Mouse (Mus musculus) heart, postnatal 0 days (tissue): ENCODE measurements at regions not wholly inside any gene's neighbourhood (a gene's known extent, or its start where the extent isn't known, plus 50 kb on each side); places are given as distances from the start of the nearest gene placed in this dataset.

ENCODE experiments used
- ATAC-seq: fragments of 200-750 bp; cut with Nextera tagmentation; 2 replicates; pipeline ENCODE4 v1.8.0; 2017; ENCODE audit warnings: low read depth, moderate number of reproducible peaks, moderate library complexity; ENCODE audit not compliant: insufficient read depth
- DNase-seq: peaks from one replicate; pipeline ENCODE4 v3.0.0-alpha.2; 2016; ENCODE audit warnings: low spot score
- H3K27ac ChIP-seq: fragments of 300-500 bp; sonication (generic); 2 replicates; pipeline ENCODE4 v1.5.1; 2014; ENCODE audit warnings: low read depth, mild to moderate bottlenecking
- H3K27me3 ChIP-seq: fragments of 300-500 bp; sonication (generic); 2 replicates; pipeline ENCODE4 v1.6.1; 2014; ENCODE audit warnings: low read length, mixed read lengths; ENCODE audit not compliant: control insufficient read depth, insufficient read depth
- H3K36me3 ChIP-seq: fragments of 300-500 bp; sonication (generic); replicated peaks from 2 replicates; pipeline ENCODE4 v1.6.1; 2014; ENCODE audit warnings: low read length, mixed read lengths; ENCODE audit not compliant: control insufficient read depth, insufficient read depth
- H3K4me1 ChIP-seq: fragments of 300-500 bp; sonication (generic); 2 replicates; pipeline ENCODE4 v1.6.1; 2014; ENCODE audit warnings: antibody characterized with exemption; ENCODE audit not compliant: control insufficient read depth, insufficient read depth
- H3K4me2 ChIP-seq: fragments of 300-500 bp; sonication (generic); 2 replicates; pipeline ENCODE4 v1.6.1; 2014; ENCODE audit warnings: low read depth, mild to moderate bottlenecking, low read length, moderate library complexity
- H3K4me3 ChIP-seq: fragments of 300-500 bp; sonication (generic); 2 replicates; pipeline ENCODE4 v1.5.1; 2014; ENCODE audit warnings: low read depth, low read length
- H3K9ac ChIP-seq: fragments of 300-500 bp; sonication (generic); replicated peaks from 2 replicates; pipeline ENCODE4 v1.6.1; 2014; ENCODE audit warnings: low read depth, low read length, mixed read lengths
- H3K9me3 ChIP-seq: fragments of 300-500 bp; sonication (generic); replicated peaks from 2 replicates; pipeline ENCODE4 v1.6.1; 2016; ENCODE audit warnings: low read length; ENCODE audit not compliant: control insufficient read depth
- CTCF ChIP-seq: IDR thresholded peaks from 2 replicates; pipeline ENCODE4 v1.5.1; 2016; ENCODE audit warnings: antibody characterized with exemption, control low read depth, low read depth
- EP300 ChIP-seq: IDR thresholded peaks from 2 replicates; pipeline ENCODE4 v1.6.1; 2016; ENCODE audit warnings: antibody characterized with exemption, low read depth
- WGBS: fragments of 180-500 bp; shearing (Covaris S2); extraction: QIAGEN DNeasy Blood & Tissue Kit; methylation state at CpG from one replicate; pipeline ENCODE4 v1.1.7; 2014; 5-methylcytosine and 5-hydroxymethylcytosine counted together

- no peak overlapping the region for H3K27ac ChIP-seq
- no peaks in the 10 kb centered on the region for H3K36me3 ChIP-seq
- H3K27me3 ChIP-seq = no peaks in the 10 kb centered on the region
- WGBS = 76% methylated on average over 10 of the region's 10 CpGs
- no peak for TF ChIP-seq EP300
- no peak for TF ChIP-seq CTCF
- ATAC-seq (no peak), DNase-seq (no peak)
- H3K4me2 ChIP-seq = no peak overlapping the region
- no peak overlapping the region for H3K9ac ChIP-seq
- H3K4me3 ChIP-seq = no peak overlapping the region
- H3K9me3 ChIP-seq = no peaks in the 10 kb centered on the region
- H3K4me1 ChIP-seq = peaks cover 19% of the 10 kb centered on the region
Measured at GRCm38 (mm10) chr4:142303374-142304020, 64.3 kb upstream of the Kazn start.

- peaks cover 19% of the 10 kb centered on the region for H3K4me1 ChIP-seq
- H3K27me3 ChIP-seq = no peaks in the 10 kb centered on the region
- H3K36me3 ChIP-seq = no peaks in the 10 kb centered on the region
- H3K27ac ChIP-seq = no peak overlapping the region
- ATAC-seq = no peak
- H3K9me3 ChIP-seq = no peaks in the 10 kb centered on the region
- no peak for DNase-seq
- TF ChIP-seq EP300 = no peak
- no peak for TF ChIP-seq CTCF
- H3K4me3 ChIP-seq = no peak overlapping the region
- H3K9ac ChIP-seq = no peak overlapping the region
- H3K4me2 ChIP-seq = no peak overlapping the region
- WGBS = 53% methylated on average over 2 of the region's 2 CpGs
Measured at GRCm38 (mm10) chr4:142302724-142303120, 63.5 kb upstream of the Kazn start.

GRCm38 (mm10) chr4:142302041-142302723 lies 63.0 kb upstream of the Kazn start:
- peak overlapping the region; percentile 31 for H3K4me2 ChIP-seq
- DNase-seq = peak; percentile 10

GRCm38 (mm10) chr4:142298770-142299337 lies 59.7 kb upstream of the Kazn start:
- no peak for TF ChIP-seq EP300
- no peaks in the 10 kb centered on the region for H3K9me3 ChIP-seq
- H3K4me3 ChIP-seq = no peak overlapping the region
- no peaks in the 10 kb centered on the region for H3K36me3 ChIP-seq
- DNase-seq = no peak
- H3K9ac ChIP-seq = no peak overlapping the region
- WGBS = 78% methylated on average over 10 of the region's 10 CpGs
- H3K27ac ChIP-seq = no peak overlapping the region
- no peaks in the 10 kb centered on the region for H3K27me3 ChIP-seq
- no peak overlapping the region for H3K4me2 ChIP-seq
- ATAC-seq = no peak
- H3K4me1 ChIP-seq = peaks cover 19% of the 10 kb centered on the region

More at GRCm38 (mm10) chr4:142302041-142302723, 63.0 kb upstream of the Kazn start:
- Histone ChIP-seq H3K27ac (peak overlapping the region; percentile 51), H3K4me1 (peaks cover 19% of the 10 kb centered on the region), H3K27me3 (no peaks in the 10 kb centered on the region), H3K9me3 (no peaks in the 10 kb centered on the region), H3K36me3 (no peaks in the 10 kb centered on the region), H3K9ac (no peak overlapping the region), H3K4me3 (no peak overlapping the region)
- 12% methylated on average over 8 of the region's 8 CpGs for WGBS
- peak; percentile 65 for ATAC-seq
- no peak for TF ChIP-seq CTCF
- TF ChIP-seq EP300 = no peak

GRCm38 (mm10) chr4:142292760-142293159 lies 53.6 kb upstream of the Kazn start:
- TF ChIP-seq CTCF (no peak), EP300 (no peak)
- 86% methylated on average over 7 of the region's 7 CpGs for WGBS

More at GRCm38 (mm10) chr4:142292760-142293159, 53.6 kb upstream of the Kazn start:
- DNase-seq (no peak), ATAC-seq (no peak)
- Histone ChIP-seq H3K9me3 (no peaks in the 10 kb centered on the region), H3K4me3 (no peak overlapping the region), H3K4me1 (no peaks in the 10 kb centered on the region), H3K9ac (no peak overlapping the region), H3K36me3 (no peaks in the 10 kb centered on the region), H3K27ac (no peak overlapping the region), H3K4me2 (no peak overlapping the region), H3K27me3 (no peaks in the 10 kb centered on the region)
